Mouse (Mus musculus) bone marrow, adult 2 months (tissue): ENCODE measurements at regions not wholly inside any gene's neighbourhood (a gene's known extent, or its start where the extent isn't known, plus 50 kb on each side); places are given as distances from the start of the nearest gene placed in this dataset.

Experiments
- CTCF ChIP-seq: fragments of 200-500 bp; IDR thresholded peaks from 2 replicates; pipeline ENCODE4 v1.5.1; 2011; ENCODE audit warnings: low read length, control low read depth; ENCODE audit not compliant: control insufficient read depth, insufficient read depth
- POLR2A ChIP-seq: fragments of 200-500 bp; IDR thresholded peaks from 2 replicates; pipeline ENCODE4 v1.6.1; 2011; ENCODE audit warnings: low read depth, mild to moderate bottlenecking, control low read depth, low read length, borderline replicate concordance; ENCODE audit not compliant: control insufficient read depth

GRCm38 (mm10) chr7:35901942-35902381 lies 99.2 kb upstream of the Zfp507 start:
- TF ChIP-seq CTCF = peak; percentile 65
- no peak for TF ChIP-seq POLR2A
